Mouse (Mus musculus) midbrain, embryonic 14.5 days (tissue): Measurements from ENCODE around the gene Gpc2. TPM values are rescaled to one million over a fixed set of nuclear protein-coding genes. Genes with fewer than 3 reads are reported as not detected.

Source experiments
- ATAC-seq: fragments of 200-750 bp; cut with Nextera tagmentation; 2 replicates; pipeline ENCODE4 v1.8.0; 2017; ENCODE audit warnings: moderate number of reproducible peaks, moderate library complexity; ENCODE audit not compliant: low FRiP score, low TSS enrichment
- DNase-seq: peaks from one replicate; pipeline ENCODE4 v3.0.0-alpha.2; 2015
- H3K27ac ChIP-seq: fragments of 300-500 bp; sonication (generic); replicated peaks from 2 replicates; pipeline ENCODE4 v1.5.1; 2014; ENCODE audit warnings: mild to moderate bottlenecking, low read depth, low read length, moderate library complexity
- H3K27me3 ChIP-seq: fragments of 300-500 bp; sonication (generic); 2 replicates; pipeline ENCODE4 v1.6.1; 2014; ENCODE audit warnings: low read length, control low read depth, mixed read lengths; ENCODE audit not compliant: control insufficient read depth, insufficient read depth
- H3K36me3 ChIP-seq: fragments of 300-500 bp; sonication (generic); 2 replicates; pipeline ENCODE4 v1.6.1; 2014; ENCODE audit warnings: low read length, control low read depth; ENCODE audit not compliant: control insufficient read depth, insufficient read depth
- H3K4me1 ChIP-seq: fragments of 300-500 bp; sonication (generic); 2 replicates; pipeline ENCODE4 v1.6.1; 2014; ENCODE audit warnings: mild to moderate bottlenecking, antibody characterized with exemption, low read length, control low read depth; ENCODE audit not compliant: control insufficient read depth, insufficient read depth
- H3K4me2 ChIP-seq: fragments of 300-500 bp; sonication (generic); 2 replicates; pipeline ENCODE4 v1.6.1; 2014; ENCODE audit warnings: mild to moderate bottlenecking, low read length, moderate library complexity
- H3K4me3 ChIP-seq: fragments of 300-500 bp; sonication (generic); replicated peaks from 2 replicates; pipeline ENCODE4 v1.5.1; 2014; ENCODE audit warnings: low read depth, low read length
- H3K9ac ChIP-seq: fragments of 300-500 bp; sonication (generic); replicated peaks from 2 replicates; pipeline ENCODE4 v1.6.1; 2014; ENCODE audit warnings: mild to moderate bottlenecking, low read length, moderate library complexity
- H3K9me3 ChIP-seq: fragments of 300-500 bp; sonication (generic); 2 replicates; pipeline ENCODE4 v1.6.1; 2016; ENCODE audit warnings: low read length, control low read depth, mixed read lengths; ENCODE audit not compliant: control insufficient read depth
- whole genome bisulfite sequencing: fragments of 180-500 bp; shearing (Covaris S2); extraction: QIAGEN DNeasy Blood & Tissue Kit; methylation state at CpG from one replicate; pipeline ENCODE4 v1.1.7; 2014; 5-methylcytosine and 5-hydroxymethylcytosine counted together
- polyA plus RNA-seq: library from polyadenylated mRNA; unstranded; fragments of >200 nt; fragmentation: Nextera tagmentation; extraction: Ambion mirVana; gene quantifications from 2 replicates; pipeline ENCODE4 v1.2.1, GENCODE M21; 2014

Gpc2 gene
- polyA plus RNA-seq, 1 experiment from 2014 or later, result 37.3 TPM

DNA sequence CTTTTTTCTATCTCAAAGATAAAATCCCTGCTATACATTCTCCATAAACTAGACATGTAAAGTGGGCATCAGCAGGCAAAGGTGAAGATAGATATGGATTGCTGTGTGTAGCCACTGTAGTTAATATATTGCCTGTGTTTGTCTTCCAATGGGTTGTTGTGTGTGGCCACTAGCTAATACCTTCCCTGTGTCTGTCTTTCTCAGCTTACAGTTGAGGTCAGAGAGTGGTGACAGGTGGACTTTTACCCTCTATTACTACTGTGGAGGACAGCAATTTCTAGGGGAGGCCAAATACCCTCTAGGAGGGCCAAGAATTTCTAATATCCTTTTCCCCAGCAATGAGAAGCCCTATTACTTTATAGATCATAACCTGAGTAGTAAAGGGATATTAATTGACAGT lies 45.6 kb downstream of the Gpc2 start:
- Histone ChIP-seq H3K27me3 (no peaks in the 10 kb centered on the region), H3K27ac (no peak overlapping the region), H3K9me3 (no peaks in the 10 kb centered on the region), H3K4me1 (no peaks in the 10 kb centered on the region), H3K4me3 (no peak overlapping the region), H3K4me2 (no peak overlapping the region), H3K9ac (no peak overlapping the region), H3K36me3 (no peaks in the 10 kb centered on the region)
- ATAC-seq (no peak), DNase-seq (no peak)

DNA sequence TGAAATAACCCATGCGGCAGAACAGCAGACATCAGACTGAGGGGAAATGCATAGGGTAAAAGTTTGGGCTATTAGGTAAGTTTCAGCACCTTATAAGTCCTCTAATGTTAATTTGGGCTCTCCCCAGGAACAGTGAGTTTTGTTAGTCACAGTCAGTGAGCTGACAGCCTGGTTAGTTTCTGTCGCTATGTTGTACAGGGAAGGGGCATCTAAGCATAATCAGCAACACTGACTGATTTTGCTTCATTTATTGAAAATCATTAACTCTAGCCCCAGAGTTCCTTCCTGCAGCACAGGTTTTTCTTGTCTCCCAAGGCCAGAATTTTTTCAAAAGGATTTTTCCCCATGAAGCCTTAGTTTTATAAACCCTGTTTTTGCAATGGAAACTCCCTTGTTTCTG lies 46.0 kb downstream of the Gpc2 start:
- no peak overlapping the region for H3K27ac ChIP-seq
- no peak overlapping the region for H3K9ac ChIP-seq
- no peaks in the 10 kb centered on the region for H3K36me3 ChIP-seq
- H3K27me3 ChIP-seq, result no peaks in the 10 kb centered on the region
- ATAC-seq (no peak), DNase-seq (no peak)
- H3K4me1 ChIP-seq, result no peaks in the 10 kb centered on the region
- no peak overlapping the region for H3K4me2 ChIP-seq
- H3K9me3 ChIP-seq, result no peaks in the 10 kb centered on the region
- H3K4me3 ChIP-seq, result no peak overlapping the region
- WGBS, result 88% methylated on average over 2 of the region's 2 CpGs

DNA sequence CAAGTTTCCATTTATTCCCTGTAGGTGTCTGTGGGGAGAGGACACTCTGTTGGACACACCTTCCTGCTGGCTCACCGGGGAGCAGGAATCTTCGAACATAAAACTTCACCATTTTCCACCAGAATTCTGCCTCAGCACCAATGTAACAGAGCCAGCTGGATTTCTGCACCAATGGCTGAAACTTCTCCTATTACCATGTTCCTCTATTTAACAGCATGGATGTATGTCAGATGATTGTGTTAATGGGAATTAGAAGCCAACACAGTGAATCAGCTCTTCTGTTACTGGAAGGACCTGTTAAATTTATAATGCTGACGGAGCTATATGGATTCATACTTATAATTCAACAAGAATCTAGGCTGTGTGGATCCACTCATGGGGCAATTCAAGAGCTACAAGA lies 50.3 kb downstream of the Gpc2 start:
- Histone ChIP-seq H3K4me1 (no peaks in the 10 kb centered on the region), H3K4me2 (no peak overlapping the region), H3K9me3 (no peaks in the 10 kb centered on the region), H3K9ac (no peak overlapping the region), H3K27me3 (no peaks in the 10 kb centered on the region), H3K36me3 (no peaks in the 10 kb centered on the region), H3K4me3 (no peak overlapping the region), H3K27ac (no peak overlapping the region)
- no peak for DNase-seq
- WGBS, result 97% methylated on average over 3 of the region's 3 CpGs
- ATAC-seq, result no peak

DNA sequence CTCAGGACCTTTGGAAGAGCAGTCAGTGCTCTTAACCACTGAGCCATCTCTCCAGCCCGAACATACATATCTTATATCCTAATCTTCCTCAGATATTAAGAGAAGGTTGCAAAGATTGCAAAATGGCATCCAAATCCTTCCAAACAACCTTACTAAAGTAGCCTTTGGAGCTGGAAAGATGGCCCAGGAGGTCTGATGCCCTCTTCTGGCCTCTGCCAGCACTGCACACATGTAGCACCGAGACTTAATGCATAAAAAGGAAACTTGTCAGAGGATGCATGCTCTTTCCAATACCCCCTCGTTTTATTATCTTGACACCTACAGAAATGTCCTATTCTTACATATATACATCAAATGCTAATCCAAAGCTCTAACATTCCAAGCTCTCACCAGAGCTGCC lies 51.8 kb downstream of the Gpc2 start:
- H3K9me3 ChIP-seq, result no peaks in the 10 kb centered on the region
- WGBS, result 61% methylated on average over 3 of the region's 3 CpGs

DNA sequence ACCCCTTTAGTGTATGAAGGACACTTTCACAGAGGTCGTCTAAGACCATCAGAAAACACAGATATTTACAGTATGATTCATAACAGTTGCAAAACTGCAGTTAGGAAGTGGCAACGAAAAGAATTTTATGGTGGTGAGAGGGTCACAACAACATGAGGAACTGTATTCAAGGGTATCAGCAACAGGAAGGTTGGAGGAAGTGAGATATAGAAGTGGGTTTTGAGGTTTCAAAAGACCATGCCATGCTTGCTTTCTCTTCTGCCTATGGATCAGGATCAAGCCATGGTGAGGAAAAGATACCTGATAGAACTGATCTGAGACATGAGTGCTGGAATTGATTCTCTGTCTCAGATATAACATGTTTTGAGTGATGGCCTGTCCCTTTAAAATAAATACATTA lies 52.4 kb downstream of the Gpc2 start:
- no peaks in the 10 kb centered on the region for H3K9me3 ChIP-seq
- 78% methylated on average over 2 of the region's 2 CpGs for WGBS
- no peaks in the 10 kb centered on the region for H3K27me3 ChIP-seq
- H3K9ac ChIP-seq, result no peak overlapping the region
- DNase-seq (no peak), ATAC-seq (no peak)
- no peak overlapping the region for H3K4me3 ChIP-seq
- no peak overlapping the region for H3K4me2 ChIP-seq
- no peaks in the 10 kb centered on the region for H3K4me1 ChIP-seq
- H3K27ac ChIP-seq, result no peak overlapping the region
- no peaks in the 10 kb centered on the region for H3K36me3 ChIP-seq

More for the DNA sequence above, 51.8 kb downstream of the Gpc2 start:
- Histone ChIP-seq H3K27me3 (no peaks in the 10 kb centered on the region), H3K9ac (no peak overlapping the region), H3K4me2 (no peak overlapping the region), H3K36me3 (no peaks in the 10 kb centered on the region), H3K4me3 (no peak overlapping the region), H3K27ac (no peak overlapping the region), H3K4me1 (no peaks in the 10 kb centered on the region)
- no peak for ATAC-seq
- peak; percentile 11 for DNase-seq

DNA sequence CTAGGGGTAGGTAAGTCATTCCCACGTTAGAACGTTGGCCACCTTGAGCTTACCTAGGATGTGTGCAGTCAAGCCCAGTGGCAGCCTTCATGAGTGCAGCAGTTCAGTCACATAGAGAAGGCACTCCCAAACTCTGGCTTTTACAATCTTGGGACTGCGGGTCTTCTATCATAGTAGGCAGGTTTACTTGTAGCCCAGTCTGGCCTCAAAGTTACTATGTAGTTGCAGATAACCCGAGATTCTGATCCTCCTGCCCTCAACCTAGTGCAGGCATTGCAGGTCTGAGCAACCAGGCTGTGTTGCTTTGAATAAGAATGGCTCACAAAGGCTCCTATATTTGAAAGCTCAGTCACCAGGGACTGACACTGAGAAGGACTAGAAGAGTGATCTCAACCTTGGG lies 53.3 kb downstream of the Gpc2 start:
- no peak overlapping the region for H3K9ac ChIP-seq

DNA sequence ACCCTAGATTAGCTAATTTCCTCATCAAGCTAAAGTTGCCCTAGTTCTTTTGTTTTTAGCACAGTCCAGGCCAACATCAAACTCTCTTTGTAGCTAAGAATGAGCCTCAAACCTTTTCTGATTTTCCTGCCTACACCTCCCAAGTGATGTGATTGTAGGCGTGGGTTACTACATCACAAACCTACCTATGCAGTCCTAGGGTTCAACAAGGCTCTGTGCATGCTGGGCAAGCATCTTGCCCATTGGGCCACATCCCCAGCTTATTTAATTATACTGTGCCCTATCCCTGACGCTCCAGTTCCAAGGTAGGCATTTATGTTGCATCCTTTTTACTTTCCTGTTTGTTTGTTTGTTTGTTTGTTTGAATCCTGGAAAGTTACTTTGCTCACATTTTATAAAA lies 54.1 kb downstream of the Gpc2 start, which contains the start of gene Nxpe5:
Gene Nxpe5 (plus strand): TSS at position 199 of the 400 bp plus-strand sequence.
- H3K4me2 ChIP-seq, result no peak within 1 kb of the TSS
- no peak within 1 kb of the TSS for H3K27ac ChIP-seq
- H3K9ac ChIP-seq, result no peak within 1 kb of the TSS
- no peaks in the 10 kb centered on the region for H3K9me3 ChIP-seq
- DNase-seq (no peak), ATAC-seq (no peak)
- H3K4me3 ChIP-seq, result no peak within 1 kb of the TSS
- H3K4me1 ChIP-seq, result no peaks in the 10 kb centered on the region
- no peaks in the 10 kb centered on the region for H3K27me3 ChIP-seq
- WGBS, result 47% methylated on average over 2 of the region's 2 CpGs
- H3K36me3 ChIP-seq, result no peaks in the 10 kb centered on the region

More for the DNA sequence above, 53.3 kb downstream of the Gpc2 start:
- H3K27me3 ChIP-seq, result no peaks in the 10 kb centered on the region
- no peak overlapping the region for H3K4me3 ChIP-seq
- no peaks in the 10 kb centered on the region for H3K36me3 ChIP-seq
- H3K9me3 ChIP-seq, result no peaks in the 10 kb centered on the region
- 83% methylated on average over 4 of the region's 4 CpGs for WGBS
- DNase-seq (no peak), ATAC-seq (no peak)
- no peak overlapping the region for H3K27ac ChIP-seq
- no peak overlapping the region for H3K4me2 ChIP-seq
- no peaks in the 10 kb centered on the region for H3K4me1 ChIP-seq

Other genes with a start within 250 kb of the Gpc2 start
- gene Smok3c, start 226.8 kb downstream of the Gpc2 start, polyA plus RNA-seq, result not detected in 2 replicates
- gene Zkscan1, start 194.9 kb downstream of the Gpc2 start, polyA plus RNA-seq, result 28.8 and 42.3 TPM in 2 replicates
- 94.0 and 113 TPM in 2 replicates for gene Zscan21, start 163.1 kb downstream of the Gpc2 start, polyA plus RNA-seq
- gene Zfp113, start 124.3 kb downstream of the Gpc2 start, polyA plus RNA-seq, result 24.9 and 27.8 TPM in 2 replicates
- gene Cops6, start 118.9 kb downstream of the Gpc2 start, polyA plus RNA-seq, result 241 and 270 TPM in 2 replicates
- 16.8 and 19.9 TPM in 2 replicates for gene Ap4m1, start 108.0 kb downstream of the Gpc2 start, polyA plus RNA-seq
- 81.9 and 117 TPM in 2 replicates for gene Mcm7, start 107.6 kb downstream of the Gpc2 start, polyA plus RNA-seq
- 68.7 and 93.5 TPM in 2 replicates for gene Taf6, start 92.6 kb downstream of the Gpc2 start, polyA plus RNA-seq
- 24.3 and 32.0 TPM in 2 replicates for gene Cnpy4, start 92.5 kb downstream of the Gpc2 start, polyA plus RNA-seq
- gene Mblac1, start 85.7 kb downstream of the Gpc2 start, polyA plus RNA-seq, result 12.6 and 18.0 TPM in 2 replicates
- not detected in 2 replicates for gene Nxpe5, start 54.1 kb downstream of the Gpc2 start, polyA plus RNA-seq
- 71.5 and 90.0 TPM in 2 replicates for gene Lamtor4, start 24.5 kb downstream of the Gpc2 start, polyA plus RNA-seq
- gene BC037034, start 16.0 kb downstream of the Gpc2 start, polyA plus RNA-seq, result 15.0 and 20.2 TPM in 2 replicates
- gene Gal3st4, start 7.2 kb downstream of the Gpc2 start, polyA plus RNA-seq, result 1.4 and 2.0 TPM in 2 replicates
- 0.19 TPM in 1 of 2 replicates, not detected in the other for gene Gm43720, start within 50 bp of the Gpc2 start, polyA plus RNA-seq
- 4.4 and 9.3 TPM in 2 replicates for gene Stag3, start 235 bp upstream of the Gpc2 start, polyA plus RNA-seq
- gene Pvrig, start 62.0 kb upstream of the Gpc2 start, polyA plus RNA-seq, result not detected in 2 replicates
- gene Zfp157, start 161.5 kb upstream of the Gpc2 start, polyA plus RNA-seq, result 81.7 and 83.9 TPM in 2 replicates